Comparison of ENCODE assay signal across 1 mouse cellular context in genomic region chr11:115552783-115553182, GRCm38 (mm10).
TF ChIP-seq lines count a peak whose summit lies in the region.

No protein-coding gene starts in this region.

TF ChIP-seq in CH12.LX, 34 proteins besides CTCF, POLR2A, EP300 and RAD21:
- TF ChIP-seq SIN3A (IDR thresholded peaks at IDR 0.05; ENCODE audit: low read length) (no peak), USF2 (conservative IDR thresholded peaks at IDR 0.05; ENCODE audit: low read depth, low read length) (no peak), MAZ (IDR thresholded peaks at IDR 0.05; ENCODE audit: low read depth, low read length) (no peak), JUND (conservative IDR thresholded peaks at IDR 0.05; ENCODE audit: low read depth, low read length) (no peak), MEF2A (IDR thresholded peaks at IDR 0.05; ENCODE audit: borderline replicate concordance, low read depth, low read length) (peak; percentile 32; the same call in 1 of the 2 replicates), BHLHE40 (IDR thresholded peaks at IDR 0.05; ENCODE audit: low read depth, low read length) (no peak), ELF1 (IDR thresholded peaks at IDR 0.05; ENCODE audit: low read depth, low read length) (0 out of 2 replicates have a peak, but pooled peaks have one; percentile 9), TBP (conservative IDR thresholded peaks at IDR 0.05; ENCODE audit: low read depth, low read length) (no peak), KAT2A (IDR thresholded peaks at IDR 0.05; ENCODE audit: insufficient replicate concordance, low read length) (no peak), IRF4 (IDR thresholded peaks at IDR 0.05; ENCODE audit: low read depth, low read length) (no peak), ZMIZ1 (IDR thresholded peaks at IDR 0.05; ENCODE audit: low read depth, low read length) (no peak), RCOR1 (conservative IDR thresholded peaks at IDR 0.05; ENCODE audit: low read depth, low read length) (no peak), UBTF (IDR thresholded peaks at IDR 0.05; ENCODE audit: low read depth, low read length) (no peak), MAX (IDR thresholded peaks at IDR 0.05; ENCODE audit: low read length) (no peak), GABPA (IDR thresholded peaks at IDR 0.05; ENCODE audit: insufficient replicate concordance, low read depth, low read length) (no peak), MYC (IDR thresholded peaks at IDR 0.05; ENCODE audit: low read depth, low read length) (0 out of 2 replicates have a peak, but pooled peaks have one; percentile 19), ZNF384 (IDR thresholded peaks at IDR 0.05; ENCODE audit: low read depth, low read length) (no peak), ZKSCAN1 (IDR thresholded peaks at IDR 0.05; ENCODE audit: borderline replicate concordance, low read depth, low read length) (no peak), JUN (IDR thresholded peaks at IDR 0.05; ENCODE audit: insufficient read depth, low read depth, low read length) (no peak), SMC3 (IDR thresholded peaks at IDR 0.05; ENCODE audit: low read depth, low read length) (peak; percentile 70), ZC3H11A (IDR thresholded peaks at IDR 0.05; ENCODE audit: low read depth, low read length) (peak; percentile 35; the same call in 1 of the 2 replicates), E2F4 (IDR thresholded peaks at IDR 0.05; ENCODE audit: insufficient replicate concordance, low read depth, low read length) (no peak), TCF12 (IDR thresholded peaks at IDR 0.05; ENCODE audit: low read depth, low read length) (no peak), MAFK (IDR thresholded peaks at IDR 0.05; ENCODE audit: insufficient replicate concordance, low read length) (no peak), NELFE (IDR thresholded peaks at IDR 0.05; ENCODE audit: low read depth, low read length) (no peak), CHD2 (IDR thresholded peaks at IDR 0.05; ENCODE audit: low read length) (no peak), USF1 (IDR thresholded peaks at IDR 0.05; ENCODE audit: low read depth, low read length) (no peak), NRF1 (IDR thresholded peaks at IDR 0.05; ENCODE audit: low read depth, low read length) (no peak), HCFC1 (IDR thresholded peaks at IDR 0.05; ENCODE audit: low read depth, low read length) (no peak)
